Mouse (Mus musculus) MN1 (cell line): ENCODE measurements around the gene Ank2.

Experiments used
- DNase-seq: peaks from one replicate; pipeline ENCODE4 v3.0.0-alpha.2; 2016; ENCODE audit warnings: low spot score

The Ank2 gene

GRCm38 (mm10) chr3:127172697-127173096, 326.5 kb downstream of the Ank2 start:
- no peak for DNase-seq

- no peak for DNase-seq
Observed at GRCm38 (mm10) chr3:127170246-127170645, 328.9 kb downstream of the Ank2 start.

GRCm38 (mm10) chr3:127169114-127169513, 330.0 kb downstream of the Ank2 start:
- DNase-seq = no peak

- DNase-seq = no peak
Observed at GRCm38 (mm10) chr3:127163749-127164148, 335.4 kb downstream of the Ank2 start.

- DNase-seq = peak; percentile 43
Observed at GRCm38 (mm10) chr3:127161998-127162712, 337.0 kb downstream of the Ank2 start.

- DNase-seq = no peak
Observed at GRCm38 (mm10) chr3:127161085-127161837, 337.9 kb downstream of the Ank2 start.

- DNase-seq = no peak
Observed at GRCm38 (mm10) chr3:127157706-127158105, 341.4 kb downstream of the Ank2 start.

GRCm38 (mm10) chr3:127156080-127156479, 343.1 kb downstream of the Ank2 start:
- DNase-seq = no peak

GRCm38 (mm10) chr3:127153861-127154260, 345.3 kb downstream of the Ank2 start:
- no peak for DNase-seq

- DNase-seq = no peak
Observed at GRCm38 (mm10) chr3:127153443-127153842, 345.7 kb downstream of the Ank2 start.

- no peak for DNase-seq
Observed at GRCm38 (mm10) chr3:127148648-127149047, 350.5 kb downstream of the Ank2 start.

- no peak for DNase-seq
Observed at GRCm38 (mm10) chr3:127140590-127140989, 358.6 kb downstream of the Ank2 start.

- DNase-seq = no peak
Observed at GRCm38 (mm10) chr3:127139638-127140037, 359.5 kb downstream of the Ank2 start.

GRCm38 (mm10) chr3:127137508-127137907, 361.6 kb downstream of the Ank2 start:
- DNase-seq = no peak

- no peak for DNase-seq
Observed at GRCm38 (mm10) chr3:127134062-127134461, 365.1 kb downstream of the Ank2 start.

- DNase-seq = no peak
Observed at GRCm38 (mm10) chr3:127131048-127131447, 368.1 kb downstream of the Ank2 start.

- no peak for DNase-seq
Observed at GRCm38 (mm10) chr3:127130167-127130770, 368.9 kb downstream of the Ank2 start.

- DNase-seq = no peak
Observed at GRCm38 (mm10) chr3:127129750-127130149, 369.4 kb downstream of the Ank2 start.

GRCm38 (mm10) chr3:127127611-127128010, 371.5 kb downstream of the Ank2 start:
- DNase-seq = no peak

GRCm38 (mm10) chr3:127126220-127126619, 372.9 kb downstream of the Ank2 start:
- DNase-seq = no peak

GRCm38 (mm10) chr3:127124375-127124993, 374.7 kb downstream of the Ank2 start:
- no peak for DNase-seq

- no peak for DNase-seq
Observed at GRCm38 (mm10) chr3:127123376-127123775, 375.8 kb downstream of the Ank2 start.

- DNase-seq = no peak
Observed at GRCm38 (mm10) chr3:127118777-127119176, 380.4 kb downstream of the Ank2 start.
